Mouse (Mus musculus) urinary bladder, postnatal 14 days (tissue): ENCODE measurements around the gene Dennd6b.
A peak's percentile ranks its signal among the peaks of the same experiment; 100 is the strongest.

ENCODE experiments used
- DNase-seq: peaks from one replicate; pipeline ENCODE4 v3.0.0; 2021; ENCODE audit warnings: low spot score

The Dennd6b gene

DNA sequence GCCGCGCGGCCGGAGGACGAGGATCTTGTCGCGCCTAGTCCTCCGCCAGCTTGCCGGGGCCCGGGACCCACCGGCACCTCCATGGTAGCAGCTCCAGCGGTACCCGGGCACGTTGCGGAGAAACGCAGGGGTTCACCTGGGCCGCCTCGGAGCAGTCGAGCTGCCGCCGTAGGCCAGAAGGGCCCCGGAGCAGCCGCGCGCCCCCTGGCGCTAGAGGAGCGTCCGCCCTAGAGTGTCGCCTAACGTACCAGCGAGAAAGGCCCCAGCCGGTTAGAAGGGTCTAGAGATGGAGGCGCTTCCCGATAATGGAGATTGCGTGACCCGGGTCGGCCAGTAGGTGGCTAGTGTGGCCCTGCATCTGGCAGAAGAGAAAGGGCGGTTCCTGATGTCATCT lies at the start of gene Dennd6b:
Gene Dennd6b (minus strand): TSS at position 184 of the 394 bp plus-strand sequence.
- DNase-seq = peak; percentile 98

- DNase-seq = no peak
These were observed 44.7 kb upstream of the Dennd6b start for GRCm38 (mm10) chr15:89241025-89241424.

GRCm38 (mm10) chr15:89239751-89240392 lies 43.6 kb upstream of the Dennd6b start:
- DNase-seq = no peak

- no peak for DNase-seq
These were observed 37.8 kb upstream of the Dennd6b start for GRCm38 (mm10) chr15:89234052-89234451.

- peak; percentile 20 for DNase-seq
These were observed 37.3 kb upstream of the Dennd6b start for GRCm38 (mm10) chr15:89233586-89233985.

- DNase-seq = no peak
These were observed 19.4 kb upstream of the Dennd6b start for GRCm38 (mm10) chr15:89215611-89216233.

DNA sequence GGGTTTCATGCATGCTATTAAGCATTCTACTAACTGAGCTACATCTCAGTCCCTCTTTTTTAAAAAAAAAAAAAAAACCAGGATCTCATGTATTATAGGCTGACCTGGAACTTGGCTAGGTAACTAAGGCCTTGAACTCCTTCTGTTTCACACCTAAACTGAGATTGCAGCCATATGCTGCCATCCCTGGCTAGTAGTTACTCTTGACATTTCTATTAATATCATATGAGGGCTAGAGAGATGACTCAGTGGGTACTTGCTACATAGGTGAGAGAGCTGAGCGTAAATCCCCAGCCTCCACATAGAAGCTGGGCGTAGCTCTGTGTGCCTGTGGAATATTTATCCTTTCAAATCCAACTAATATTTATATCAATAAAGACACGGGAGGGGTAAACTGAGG lies 18.7 kb upstream of the Dennd6b start:
- DNase-seq = no peak

DNA sequence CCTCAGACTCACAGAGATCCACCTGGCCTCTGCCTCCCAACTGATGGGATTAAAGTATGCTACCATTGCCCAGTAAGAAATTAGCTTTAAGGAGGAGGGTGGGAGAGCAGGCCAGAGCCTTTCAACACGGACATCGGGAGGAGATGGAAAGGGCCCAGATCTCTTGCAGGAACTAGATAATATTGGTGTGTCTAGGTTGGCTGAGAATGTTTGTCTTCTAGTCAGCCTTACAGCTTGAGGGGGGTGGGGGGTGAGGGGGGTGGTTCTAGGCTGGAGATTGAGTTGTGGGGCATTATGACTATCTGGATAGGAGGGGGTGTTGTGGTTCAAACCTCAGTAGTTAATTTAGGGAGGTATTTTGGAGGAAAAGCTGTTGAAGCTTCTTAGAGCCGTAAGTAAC lies 17.2 kb upstream of the Dennd6b start:
- DNase-seq = no peak

- no peak for DNase-seq
These were observed 16.2 kb upstream of the Dennd6b start for GRCm38 (mm10) chr15:89212495-89212894.

- DNase-seq = peak; percentile 38
These were observed 15.6 kb upstream of the Dennd6b start for GRCm38 (mm10) chr15:89211716-89212461.

DNA sequence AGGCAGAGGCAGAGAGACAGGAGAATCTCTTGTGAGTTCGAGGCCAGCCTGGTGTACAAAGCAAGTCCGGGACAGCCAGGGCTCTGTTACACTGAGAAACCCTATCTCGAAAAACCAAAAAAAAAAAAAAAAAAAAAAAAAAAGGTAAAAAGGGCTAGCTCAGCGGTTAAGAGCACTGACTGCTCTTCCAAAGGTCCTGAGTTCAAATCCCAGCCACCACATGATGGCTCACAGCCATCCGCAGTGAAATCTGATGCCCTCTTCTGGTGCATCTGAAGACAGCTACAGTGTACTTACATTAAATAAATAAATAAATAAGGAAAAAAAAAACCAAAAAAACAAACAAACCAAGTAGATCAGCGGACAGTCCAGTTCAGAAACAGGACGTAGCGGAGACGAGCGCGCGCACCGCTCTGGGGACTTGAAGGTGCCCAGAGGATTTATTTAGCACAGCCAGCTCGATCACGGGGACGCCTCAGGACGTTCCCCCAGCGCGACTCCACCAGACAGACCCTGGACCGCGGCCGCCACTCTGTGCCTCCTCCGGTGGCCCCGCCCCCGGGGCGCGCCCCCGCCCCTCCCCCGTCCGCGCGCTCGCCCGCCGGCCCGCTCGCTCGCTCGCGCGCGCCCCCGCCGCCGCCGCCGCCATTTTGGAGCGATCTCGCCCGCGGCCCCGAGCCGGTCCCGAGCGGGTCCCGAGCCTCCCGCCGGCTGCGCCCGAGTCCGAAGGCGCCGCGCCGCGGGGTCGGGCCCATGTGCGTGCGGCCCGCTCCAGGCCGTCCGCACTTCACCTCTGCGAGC lies 14.8 kb upstream of the Dennd6b start, which contains the start of gene Ppp6r2:
Gene Ppp6r2 (plus strand): TSS at position 639 of the 801 bp plus-strand sequence.
- peak; percentile 80 for DNase-seq

GRCm38 (mm10) chr15:89209886-89210761 lies 13.8 kb upstream of the Dennd6b start:
- DNase-seq = peak; percentile 91

- no peak for DNase-seq
These were observed 11.2 kb upstream of the Dennd6b start for GRCm38 (mm10) chr15:89207457-89207856.

- DNase-seq = no peak
These were observed 760 bp upstream of the Dennd6b start for GRCm38 (mm10) chr15:89197056-89197455.

- DNase-seq = peak; percentile 95
These were observed 495 bp downstream of the Dennd6b start for GRCm38 (mm10) chr15:89195690-89196312.

DNA sequence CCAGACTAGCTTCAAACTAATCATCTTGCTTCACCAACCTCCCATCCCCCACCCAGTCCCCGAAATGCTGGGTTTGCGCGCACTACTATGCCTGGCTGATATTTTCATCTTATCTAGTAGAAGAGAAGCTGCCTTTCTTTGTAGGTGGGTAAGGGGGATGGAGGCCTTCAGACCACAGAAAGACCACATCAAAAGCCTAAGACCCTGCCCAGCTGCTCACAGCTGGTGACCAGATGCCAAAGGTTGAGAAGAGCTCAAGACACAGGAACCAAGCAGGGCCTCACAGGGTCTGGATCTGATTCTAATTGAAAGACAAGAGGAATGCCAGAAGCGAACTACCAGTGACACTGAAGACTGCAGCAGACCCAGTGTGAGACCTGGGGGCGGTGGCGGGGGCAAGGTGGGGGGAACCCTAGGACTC lies 1.0 kb downstream of the Dennd6b start:
- DNase-seq = no peak

- no peak for DNase-seq
These were observed 11.4 kb downstream of the Dennd6b start for GRCm38 (mm10) chr15:89184937-89185227.

DNA sequence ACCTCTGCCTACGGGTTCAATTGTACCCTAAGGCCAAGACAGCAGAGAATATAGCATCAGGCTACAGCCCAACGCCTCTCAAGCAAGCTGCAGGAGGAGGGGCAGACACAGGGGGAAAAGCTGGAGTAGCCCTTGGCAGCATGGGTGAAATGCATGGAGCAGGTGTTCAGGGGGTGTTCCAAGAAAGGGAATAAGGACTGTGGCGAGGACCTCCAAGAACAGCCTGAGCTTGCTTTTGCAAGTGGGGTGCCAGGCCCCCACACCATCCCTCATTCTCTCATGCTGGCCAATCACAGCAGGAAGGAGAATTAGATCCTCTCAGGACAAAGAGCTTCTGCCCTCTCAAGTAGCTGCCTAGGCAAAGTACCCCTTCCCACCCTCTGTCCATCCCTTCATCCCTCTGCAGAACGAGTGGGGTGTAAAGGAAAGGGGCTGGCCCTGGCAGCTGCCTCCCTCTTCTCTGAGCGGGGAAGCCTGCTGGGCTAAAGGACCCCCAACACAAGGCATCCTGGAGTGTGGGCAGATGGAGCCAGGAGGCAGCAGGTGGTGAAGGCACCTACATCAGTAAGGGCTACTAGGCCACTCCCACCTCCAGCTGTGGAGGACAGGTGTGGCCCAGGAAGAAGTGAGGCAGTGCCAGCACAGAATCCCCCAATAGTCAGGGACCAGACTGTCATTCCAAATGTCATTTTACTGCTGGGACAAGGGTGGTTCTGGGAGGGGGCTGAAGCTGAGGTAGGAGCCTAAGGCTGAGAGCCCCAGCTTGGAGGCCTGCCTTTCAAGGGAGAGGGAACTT lies 12.0 kb downstream of the Dennd6b start:
- no peak for DNase-seq

- DNase-seq = no peak
These were observed 13.5 kb downstream of the Dennd6b start for GRCm38 (mm10) chr15:89182842-89183241.

DNA sequence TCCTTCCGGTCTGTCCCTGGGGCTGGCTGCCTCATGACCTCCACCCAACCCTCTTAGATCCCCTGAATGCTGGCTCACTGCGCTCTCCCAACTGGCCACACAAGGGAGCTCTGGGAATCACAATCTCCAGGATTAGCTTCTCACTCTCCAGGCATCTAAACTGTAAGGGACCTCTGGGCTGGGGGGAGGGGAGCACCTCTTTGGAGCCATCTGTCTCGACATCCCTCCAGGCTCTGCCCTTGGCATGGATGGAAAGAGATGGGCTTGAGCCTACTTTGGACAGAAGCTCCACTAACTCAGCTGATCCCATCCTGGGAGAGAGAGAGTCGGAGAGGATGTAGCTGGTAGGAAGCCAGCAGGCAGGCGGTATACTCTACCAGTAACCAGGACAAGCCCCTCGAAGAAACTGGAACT lies 14.0 kb downstream of the Dennd6b start:
- no peak for DNase-seq
